Mouse (Mus musculus) cerebellum, postnatal 25 days (tissue): ENCODE results near the gene Col16a1.

Experiments used
- DNase-seq, 2 experiments: peaks; one replicate each; pipeline ENCODE4 v3.0.0; 2021; ENCODE audit warnings: mixed read lengths in 2 of 2

Gene Col16a1

GRCm38 (mm10) chr4:130131448-130132105, 83.9 kb downstream of the Col16a1 start:
- DNase-seq, result no peak

- no peak for DNase-seq
Observed at GRCm38 (mm10) chr4:130133399-130133798, 85.8 kb downstream of the Col16a1 start.

GRCm38 (mm10) chr4:130138441-130139213, 91.0 kb downstream of the Col16a1 start:
- peak; percentile 71 to 84 for DNase-seq

- DNase-seq, result no peak
Observed at GRCm38 (mm10) chr4:130139214-130139492, 91.5 kb downstream of the Col16a1 start, which contains the start of gene Hcrtr1. Hcrtr1 (minus strand) TSS chr4:130139359.

- DNase-seq, result no peak
Observed at GRCm38 (mm10) chr4:130140992-130141402, 93.4 kb downstream of the Col16a1 start.

GRCm38 (mm10) chr4:130141786-130142185, 94.1 kb downstream of the Col16a1 start:
- no peak for DNase-seq

- no peak for DNase-seq
Observed at GRCm38 (mm10) chr4:130148405-130148804, 100.8 kb downstream of the Col16a1 start.
